Mouse (Mus musculus) gastrocnemius, postnatal 10 days (tissue): ENCODE measurements at regions not wholly inside any gene's neighbourhood (a gene's known extent, or its start where the extent isn't known, plus 50 kb on each side); places are given as distances from the start of the nearest gene placed in this dataset.
"Not testable (repeated sequence)": the region's sequence is repeated elsewhere in the genome, so short reads cannot be mapped to it uniquely, and the experiment has no call there.

ENCODE experiments used
- DNase-seq: peaks from one replicate; pipeline ENCODE4 v3.0.0; 2021; ENCODE audit warnings: mixed read lengths

DNA sequence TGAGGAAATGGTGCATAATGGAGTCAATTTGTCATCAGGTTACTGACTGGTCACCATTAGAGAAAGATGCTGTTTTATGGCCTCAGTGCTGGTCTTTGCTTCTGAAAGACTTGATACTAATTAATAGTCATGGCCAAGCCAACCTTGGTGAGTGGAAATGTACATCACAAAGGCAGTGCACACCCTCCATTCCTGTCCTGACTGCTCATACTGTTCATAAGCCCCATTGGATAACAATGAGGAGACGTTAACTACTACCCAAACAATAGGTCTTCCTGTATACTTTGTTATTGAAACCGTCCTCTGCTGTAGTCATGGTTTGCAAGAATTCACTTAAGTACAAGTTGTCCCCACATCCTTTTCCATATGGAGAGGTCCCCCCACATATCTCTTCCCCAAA lies 605.8 kb upstream of the Slc35b3 start:
- no peak for DNase-seq

GRCm38 (mm10) chr13:39537724-39538440 lies 577.2 kb upstream of the Slc35b3 start:
- no peak for DNase-seq

DNA sequence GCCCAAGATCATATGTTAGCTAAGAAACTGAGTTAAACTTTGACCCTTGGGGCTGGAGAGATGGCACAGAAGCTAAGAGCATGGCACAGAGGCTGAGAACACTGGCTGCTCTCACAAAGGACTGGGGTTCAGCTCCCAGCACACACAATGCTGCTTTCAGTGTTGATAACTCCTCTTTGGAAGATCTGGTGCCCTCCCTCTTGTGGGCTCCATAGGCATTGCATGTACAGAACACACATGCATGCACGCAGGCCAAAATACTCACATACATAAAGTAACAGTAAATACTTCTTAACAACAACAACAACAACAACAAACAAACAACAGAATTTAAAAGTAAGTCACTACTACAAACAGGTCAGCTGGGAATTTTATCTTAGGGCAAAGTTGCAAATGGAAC lies 565.8 kb upstream of the Slc35b3 start:
- DNase-seq: no peak

DNA sequence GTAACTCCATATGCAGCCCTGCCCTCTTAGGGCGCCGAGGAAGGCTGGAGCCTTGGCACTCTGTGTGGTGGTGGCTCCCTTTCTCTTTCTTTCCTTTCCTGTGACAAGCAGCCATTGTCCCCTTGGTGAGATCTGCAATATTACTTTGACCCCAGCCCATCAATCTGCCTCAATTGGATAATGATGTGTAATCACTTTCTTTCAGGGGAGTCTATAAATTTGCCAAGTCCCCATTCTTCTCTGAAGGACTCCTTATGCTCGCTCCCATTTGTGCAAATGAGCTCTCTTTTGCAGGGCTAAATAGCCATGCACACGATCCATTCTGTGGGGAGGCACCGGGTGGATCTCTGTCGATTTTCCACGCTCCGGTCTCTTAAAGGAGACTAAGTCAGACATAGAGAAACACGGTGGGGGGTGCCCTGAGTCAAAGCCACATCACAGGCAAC lies 563.2 kb upstream of the Slc35b3 start:
- DNase-seq: no peak

DNA sequence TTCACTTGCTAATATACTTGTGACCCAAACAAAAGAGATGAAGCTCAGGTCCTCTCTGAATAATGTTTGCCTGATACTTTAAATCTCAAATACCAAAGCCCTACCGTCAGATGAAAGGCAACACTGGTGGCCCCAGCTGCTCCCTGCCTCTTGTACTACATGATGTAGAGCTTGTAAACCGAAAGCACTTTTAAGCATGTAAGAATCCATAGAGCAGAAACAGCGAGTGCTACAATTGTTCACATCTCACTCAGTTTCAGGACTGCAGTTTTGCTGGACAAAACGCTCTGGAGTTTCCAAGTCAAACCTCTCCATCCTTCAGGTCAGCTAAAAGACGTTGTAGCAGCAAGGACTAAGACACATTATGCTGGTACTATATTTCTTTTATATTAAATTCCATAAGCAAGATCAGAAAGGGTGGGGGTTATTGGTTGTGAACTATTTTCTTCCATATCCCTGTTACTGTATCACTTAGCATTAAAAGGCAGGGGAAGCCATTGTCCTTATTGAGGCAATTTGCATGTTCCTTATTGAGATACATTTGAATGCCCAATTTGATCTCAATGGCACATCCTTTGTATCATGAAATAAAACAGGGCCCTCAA lies 562.7 kb upstream of the Slc35b3 start:
- no peak for DNase-seq

DNA sequence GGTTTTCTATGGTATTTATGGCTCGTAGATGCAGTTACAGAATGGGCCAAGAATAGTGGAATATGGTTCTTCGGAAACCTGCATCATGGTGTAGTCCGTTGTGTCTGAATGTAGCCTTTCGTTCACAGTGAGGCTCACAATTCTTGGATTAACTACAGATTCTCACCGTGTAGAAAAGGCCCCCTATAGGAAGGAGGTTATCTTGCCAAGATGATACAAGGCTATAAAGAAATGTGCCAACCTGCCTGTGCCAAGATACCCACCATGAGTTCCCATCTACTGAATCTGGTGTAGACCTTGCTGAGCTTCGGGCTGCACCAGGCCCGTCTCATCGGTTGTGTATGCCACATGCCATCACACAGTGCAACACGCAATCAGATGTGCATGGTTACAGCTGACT lies 560.2 kb upstream of the Slc35b3 start:
- no peak for DNase-seq

DNA sequence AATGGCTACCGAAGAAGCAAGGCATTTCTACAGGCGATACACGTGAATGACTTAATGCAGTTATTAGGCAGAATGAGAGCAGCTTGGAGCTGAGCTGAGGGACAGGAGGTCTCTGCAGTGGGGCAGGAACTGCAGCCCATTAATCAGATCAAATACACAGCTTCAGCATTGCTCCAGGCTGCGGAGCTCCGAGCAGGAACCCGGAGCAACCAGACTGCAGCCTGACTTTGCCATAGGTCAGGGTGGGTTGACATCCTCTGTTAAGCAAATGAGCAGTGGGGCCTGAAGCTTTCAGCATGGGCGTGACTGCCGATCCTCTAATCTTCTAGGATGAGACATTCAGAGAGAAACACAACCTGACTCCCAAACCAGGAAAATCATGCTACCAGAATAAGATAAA lies 555.4 kb upstream of the Slc35b3 start:
- no peak for DNase-seq

DNA sequence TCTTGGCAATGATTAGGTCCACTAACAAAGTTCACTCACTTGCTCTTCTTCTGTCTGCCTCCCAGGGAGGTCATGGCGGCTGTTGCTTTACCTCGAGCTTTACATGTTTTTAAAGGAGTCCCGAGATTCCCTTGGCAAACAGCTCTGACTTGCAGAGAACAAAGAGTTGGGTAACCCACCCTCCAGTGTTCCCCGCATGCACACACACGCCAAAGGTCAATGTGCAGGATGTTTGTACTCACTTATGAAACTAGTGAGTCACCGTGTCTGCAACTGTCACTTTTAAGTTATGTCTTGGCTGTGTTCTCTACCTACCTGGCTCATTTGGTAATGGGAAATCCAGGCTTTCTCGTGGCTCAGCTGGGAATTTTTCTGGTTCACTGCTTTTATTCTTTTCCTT lies 529.1 kb upstream of the Slc35b3 start:
- no peak for DNase-seq

DNA sequence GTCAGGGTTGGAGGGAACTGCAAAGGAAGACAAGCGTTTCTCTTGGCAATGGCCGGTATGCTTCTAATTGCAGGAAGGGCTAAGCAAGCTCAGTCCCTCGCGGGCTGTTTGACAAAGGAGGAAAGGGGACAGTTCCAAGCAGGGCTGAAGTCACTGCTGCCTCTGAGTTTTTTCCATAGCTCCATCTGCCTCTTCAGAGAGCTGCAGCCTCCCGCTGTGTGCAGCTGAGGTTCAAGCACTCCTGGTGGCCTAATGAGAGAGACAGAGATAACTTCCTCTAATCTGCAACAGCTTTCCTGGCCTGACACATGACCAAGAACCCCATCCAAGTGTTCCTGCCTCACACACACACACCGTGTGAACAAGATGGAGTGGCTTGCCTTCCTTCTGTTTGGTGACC lies 511.9 kb upstream of the Slc35b3 start:
- no peak for DNase-seq

- no peak for DNase-seq
Measured at GRCm38 (mm10) chr13:39441799-39442198, 481.1 kb upstream of the Slc35b3 start.

GRCm38 (mm10) chr13:39440907-39441306 lies 480.2 kb upstream of the Slc35b3 start:
- peak; percentile 50 for DNase-seq

GRCm38 (mm10) chr13:39440336-39440735 lies 479.7 kb upstream of the Slc35b3 start:
- DNase-seq: no peak

- no peak for DNase-seq
Measured at GRCm38 (mm10) chr13:39427996-39428395, 467.3 kb upstream of the Slc35b3 start.

DNA sequence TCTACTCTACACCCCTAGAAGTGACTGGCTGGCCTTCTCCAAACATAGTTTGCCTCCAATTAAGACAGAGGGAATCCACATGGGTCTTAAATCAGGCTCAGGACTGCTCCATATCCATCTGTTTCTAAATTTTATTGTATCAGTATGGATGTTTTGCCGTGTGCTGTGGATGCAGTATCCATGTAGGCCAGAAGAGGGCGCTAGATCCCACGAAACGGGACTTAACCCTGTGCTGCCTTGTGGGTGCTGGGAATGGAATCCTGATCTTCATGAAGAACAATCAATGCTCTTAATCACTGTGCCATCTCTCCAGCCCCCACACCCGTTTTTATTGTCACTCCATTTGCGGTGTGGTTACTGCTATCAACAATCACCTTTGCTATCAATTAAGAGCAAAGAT lies 465.3 kb upstream of the Slc35b3 start:
- no peak for DNase-seq

DNA sequence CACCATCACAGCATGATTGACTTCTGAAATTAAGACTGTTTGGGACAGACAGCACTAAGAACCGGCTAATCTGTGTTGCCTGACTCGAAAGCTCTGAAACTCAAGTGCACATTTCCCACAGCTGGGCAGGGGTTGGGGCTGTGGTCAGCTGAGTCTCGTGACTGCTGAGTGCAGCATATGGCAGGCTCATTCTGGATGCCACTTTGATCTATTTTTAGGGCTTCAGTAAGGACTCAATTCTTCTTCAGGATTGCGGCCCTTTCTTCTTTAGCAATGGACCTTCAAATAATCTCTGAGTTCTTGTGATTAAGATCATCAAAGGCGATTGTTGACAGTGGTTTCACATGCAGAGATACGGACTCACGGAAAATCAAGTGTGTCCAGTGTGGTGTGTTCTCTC lies 457.5 kb upstream of the Slc35b3 start:
- no peak for DNase-seq

DNA sequence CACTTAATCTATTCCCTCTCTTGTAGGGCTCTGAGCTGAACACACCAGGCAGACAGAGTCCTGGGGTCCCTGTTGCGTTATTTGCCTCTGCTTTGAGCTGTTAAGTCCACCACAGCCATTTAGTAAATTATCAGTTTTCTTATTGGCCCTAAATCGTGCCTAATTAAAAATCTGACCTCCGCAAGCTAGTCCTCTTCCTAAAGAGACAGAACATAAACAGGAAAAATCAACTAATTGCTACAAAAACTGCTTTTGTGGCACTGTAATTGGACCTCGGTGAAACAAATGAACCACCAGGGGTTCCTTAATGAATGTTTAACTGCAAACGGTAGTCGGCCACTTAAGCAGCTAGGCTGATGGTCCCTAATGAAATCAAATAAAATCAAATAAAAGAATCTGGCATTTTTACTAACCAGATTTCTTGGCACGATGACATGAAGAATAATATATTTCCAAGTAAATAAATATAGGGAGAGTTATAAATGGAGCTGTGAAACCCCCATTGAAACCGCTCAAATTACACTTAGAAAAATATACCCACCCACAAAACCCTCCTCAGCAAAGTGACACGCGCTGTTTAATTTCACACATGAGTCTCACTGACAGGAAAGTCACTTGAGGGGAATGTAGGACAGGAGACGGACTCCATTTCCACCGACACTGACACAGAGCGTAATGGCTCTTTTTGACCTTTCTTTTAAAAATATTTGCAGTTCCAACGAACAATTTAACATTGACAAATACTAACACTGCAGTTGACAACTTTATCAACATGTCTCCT lies 451.0 kb upstream of the Slc35b3 start:
- DNase-seq: no peak

DNA sequence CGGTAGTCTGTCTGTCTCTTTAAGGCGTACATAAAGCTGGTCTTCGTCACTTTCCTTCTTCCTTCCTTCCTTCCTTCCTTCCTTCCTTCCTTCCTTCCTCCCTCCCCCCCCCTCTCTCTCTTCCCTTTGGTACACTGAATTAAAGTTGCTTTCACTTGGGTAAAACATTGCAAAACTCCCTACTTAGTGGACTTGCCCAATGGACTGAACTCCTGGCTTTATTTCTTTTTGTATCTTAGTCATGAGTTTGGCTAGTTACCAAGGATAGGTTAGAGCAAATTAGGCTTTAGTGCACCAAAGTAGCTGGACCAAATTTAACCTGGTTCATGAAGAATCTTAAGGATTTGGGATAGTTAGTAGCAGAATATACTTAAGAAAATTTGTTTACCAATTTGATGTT lies 431.9 kb upstream of the Slc35b3 start:
- DNase-seq: no peak

DNA sequence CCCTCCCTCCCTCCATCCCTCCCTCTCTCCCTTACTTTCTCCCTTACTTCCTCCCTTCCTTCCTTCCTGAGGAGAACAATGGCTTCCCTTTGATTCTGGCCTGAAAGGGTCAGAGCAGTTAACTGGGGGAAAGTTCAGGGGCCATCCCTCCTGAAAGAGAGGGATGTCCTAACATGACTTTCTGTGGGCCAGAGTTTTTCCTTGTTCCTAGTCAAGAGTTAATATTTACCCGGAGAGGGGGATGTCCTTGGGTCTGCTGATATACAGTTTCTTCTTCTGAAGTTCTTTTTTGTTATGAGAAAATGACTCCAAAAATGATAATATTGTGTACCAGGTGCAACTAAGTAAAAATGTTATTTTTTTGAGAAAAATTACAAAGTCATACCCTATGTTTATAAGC lies 431.5 kb upstream of the Slc35b3 start:
- DNase-seq: not testable (repeated sequence)

DNA sequence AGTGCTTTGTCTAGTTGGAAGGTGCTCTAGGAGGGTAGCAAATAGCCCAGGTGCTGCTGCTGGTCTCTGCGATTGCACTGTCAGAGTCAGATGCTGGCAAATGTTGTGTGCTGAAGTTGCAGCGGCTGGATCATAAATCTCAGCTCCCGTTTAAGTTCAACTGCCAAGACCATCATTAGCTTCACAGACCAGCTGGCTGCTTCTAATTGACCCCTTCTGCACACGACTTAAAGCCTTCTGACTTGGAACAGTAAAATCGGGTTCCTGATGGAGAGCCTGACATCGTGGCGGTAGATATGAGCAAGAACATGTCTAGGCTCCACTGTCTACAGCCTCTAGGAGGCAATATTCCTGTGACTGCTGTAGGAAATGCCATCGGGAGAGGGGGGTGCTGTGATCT lies 416.0 kb upstream of the Slc35b3 start:
- no peak for DNase-seq

DNA sequence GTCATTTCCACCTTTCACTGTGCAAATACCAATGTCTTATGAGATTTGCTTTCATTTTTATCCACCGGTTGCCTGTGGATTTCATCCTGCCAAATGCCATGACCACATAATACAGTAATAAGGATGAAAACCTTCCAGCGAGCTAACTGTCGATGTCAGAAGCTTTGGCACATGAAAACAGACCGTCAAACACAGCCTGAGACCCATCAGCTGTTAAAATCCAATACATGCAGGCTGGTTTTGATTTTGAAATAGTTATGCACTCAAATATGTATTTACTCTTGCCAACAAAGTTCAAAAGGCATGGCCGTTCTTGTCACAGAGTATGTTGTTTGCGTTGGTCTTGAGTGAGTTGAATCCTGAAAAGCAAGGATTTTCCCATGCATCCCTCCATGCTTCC lies 415.6 kb upstream of the Slc35b3 start:
- no peak for DNase-seq

DNA sequence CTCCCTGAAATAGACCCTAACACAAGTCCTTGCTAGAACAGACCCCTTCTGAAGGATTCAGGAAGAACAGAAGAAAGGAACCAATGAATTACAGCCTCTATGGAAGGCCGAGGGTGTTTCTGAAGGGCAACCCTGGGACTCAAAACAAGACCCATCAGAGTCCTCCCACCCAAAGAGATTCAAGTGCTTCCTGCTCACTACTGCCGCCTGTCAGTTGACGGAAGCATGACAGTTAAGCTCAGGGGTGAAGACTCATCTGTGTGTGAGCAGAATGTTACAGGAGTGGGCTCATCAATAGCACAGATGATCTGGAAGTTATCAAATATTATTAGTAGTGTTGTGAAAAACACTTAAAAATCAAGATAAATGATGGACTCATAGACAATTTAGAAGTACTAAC lies 411.9 kb upstream of the Slc35b3 start:
- no peak for DNase-seq

GRCm38 (mm10) chr13:39363637-39364036 lies 403.0 kb upstream of the Slc35b3 start:
- no peak for DNase-seq

DNA sequence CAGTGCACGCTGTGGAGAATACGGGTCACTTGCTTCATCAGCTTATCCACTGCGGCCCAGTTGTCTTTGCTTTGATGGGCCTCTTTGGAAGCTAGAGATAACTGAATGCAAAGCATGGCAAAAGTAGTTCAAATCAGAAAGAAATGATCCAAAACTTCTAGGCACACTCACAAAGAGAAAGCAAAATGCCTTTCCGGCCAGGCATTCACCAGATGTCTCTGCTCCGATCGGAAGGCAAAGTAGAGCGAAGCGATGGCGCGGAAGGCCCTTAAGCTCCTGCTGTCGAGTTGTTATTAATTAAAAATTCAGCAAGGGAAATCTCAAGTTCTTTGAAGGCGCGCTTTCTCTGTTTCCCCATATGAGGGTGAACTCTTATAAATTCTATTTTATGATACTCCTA lies 401.9 kb upstream of the Slc35b3 start:
- no peak for DNase-seq

DNA sequence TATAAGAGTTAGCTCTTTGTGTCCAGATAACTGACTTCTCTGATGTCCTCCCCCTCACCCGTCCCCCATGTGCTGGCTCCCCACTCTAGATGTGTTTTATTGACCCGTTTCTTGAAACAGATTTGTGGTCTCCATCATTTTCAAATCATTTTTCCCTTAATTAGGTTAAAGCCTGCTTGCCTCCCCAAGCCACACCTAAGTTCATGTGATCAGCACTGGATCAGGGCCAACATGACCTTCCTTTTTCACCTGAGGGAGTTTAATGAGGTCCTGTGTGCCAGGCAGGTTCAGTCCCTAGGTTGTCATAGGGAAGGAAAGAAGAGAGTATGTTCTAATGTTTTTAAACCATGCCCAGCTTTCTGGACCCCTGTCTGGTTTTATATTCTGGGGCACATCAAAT lies 390.9 kb upstream of the Slc35b3 start:
- DNase-seq: no peak
